Mouse (Mus musculus): ENCODE measurements at regions not wholly inside any gene's neighbourhood (a gene's known extent, or its start where the extent isn't known, plus 50 kb on each side); places are given as distances from the start of the nearest gene placed in this dataset.

DNA sequence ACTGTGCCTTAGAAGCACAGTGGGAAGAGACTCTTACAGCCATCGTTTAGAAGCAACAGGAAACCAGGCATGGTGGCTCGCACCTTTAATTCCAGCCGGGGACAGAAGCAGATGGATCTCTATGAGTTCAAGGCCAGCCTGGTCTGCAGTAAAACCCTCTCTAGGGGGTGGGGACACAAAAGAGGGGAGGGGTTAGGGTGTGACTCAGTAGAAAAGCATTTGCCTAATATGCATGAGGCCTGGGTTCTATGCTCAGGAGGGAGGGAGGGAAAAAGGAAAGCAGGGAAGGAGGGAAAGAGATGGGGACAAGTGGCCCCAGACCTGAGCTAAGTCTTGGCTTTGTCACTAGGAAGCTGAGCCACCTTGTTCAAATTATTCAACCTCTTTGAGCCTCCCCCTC, 81.2 kb downstream of the Mrm1 start:
- H3K36me3 ChIP-seq (ENCODE audit: control insufficient read depth, insufficient read depth, low read length), result no peaks in the 10 kb centered on the region
- H3K27me3 ChIP-seq (ENCODE audit: control insufficient read depth, insufficient read depth, low read length), result no peaks in the 10 kb centered on the region
- no peak for TF ChIP-seq EP300 (IDR thresholded peaks at IDR 0.05; ENCODE audit: insufficient read depth, low read depth, low read length)
- 48% methylated on average over 3 of the region's 3 CpGs for WGBS
- no peak overlapping the region for H3K4me3 ChIP-seq
- no peak overlapping the region for H3K27ac ChIP-seq
- no peaks in the 10 kb centered on the region for H3K4me1 ChIP-seq (ENCODE audit: control insufficient read depth, insufficient read depth, low read length)
- H3K9ac ChIP-seq (ENCODE audit: low read depth, low read length), result no peak overlapping the region
- H3K79me2 ChIP-seq (replicated peaks; ENCODE audit: control insufficient read depth, insufficient read depth, low read length), result no peaks in the 10 kb centered on the region
- intact Hi-C loops (cut with DNase I), result no loop called here
- no peak for DNase-seq

- Histone ChIP-seq H3K9ac (ENCODE audit: low read depth, low read length) (no peak overlapping the region), H3K36me3 (ENCODE audit: control insufficient read depth, insufficient read depth, low read length) (no peaks in the 10 kb centered on the region), H3K79me2 (replicated peaks; ENCODE audit: control insufficient read depth, insufficient read depth, low read length) (no peaks in the 10 kb centered on the region), H3K27me3 (ENCODE audit: control insufficient read depth, insufficient read depth, low read length) (no peaks in the 10 kb centered on the region), H3K27ac (no peak overlapping the region), H3K4me1 (ENCODE audit: control insufficient read depth, insufficient read depth, low read length) (no peaks in the 10 kb centered on the region), H3K4me3 (no peak overlapping the region)
- TF ChIP-seq EP300 (IDR thresholded peaks at IDR 0.05; ENCODE audit: insufficient read depth, low read depth, low read length), result no peak
- no peak for TF ChIP-seq POLR2A (IDR thresholded peaks at IDR 0.05; ENCODE audit: insufficient read depth, low read depth, low read length)
- no peak for TF ChIP-seq CTCF (IDR thresholded peaks at IDR 0.05)
- intact Hi-C loops (cut with DNase I), result no loop called here
- DNase-seq, result no peak
- WGBS, result 69% methylated on average over 6 of the region's 6 CpGs
Observed at GRCm38 (mm10) chr11:84731890-84732289, 87.4 kb downstream of the Mrm1 start.

GRCm38 (mm10) chr11:84730218-84730617, 89.1 kb downstream of the Mrm1 start:
- intact Hi-C loops (cut with DNase I), result no loop called here
- WGBS, result 30% methylated on average over 8 of the region's 8 CpGs
- no peak for DNase-seq

GRCm38 (mm10) chr11:84729189-84729588, 90.1 kb downstream of the Mrm1 start:
- WGBS, result 13% methylated on average over 2 of the region's 2 CpGs
- intact Hi-C loops (cut with DNase I), result no loop called here
- peak in 1 of 2 experiments; percentile 26 for DNase-seq
- no peaks in the 10 kb centered on the region for H3K79me2 ChIP-seq (replicated peaks; ENCODE audit: control insufficient read depth, insufficient read depth, low read length)
- no peak overlapping the region for H3K9ac ChIP-seq (ENCODE audit: low read depth, low read length)
- no peaks in the 10 kb centered on the region for H3K36me3 ChIP-seq (ENCODE audit: control insufficient read depth, insufficient read depth, low read length)
- H3K4me1 ChIP-seq (ENCODE audit: control insufficient read depth, insufficient read depth, low read length), result no peaks in the 10 kb centered on the region
- no peak overlapping the region for H3K4me3 ChIP-seq
- H3K27me3 ChIP-seq (ENCODE audit: control insufficient read depth, insufficient read depth, low read length), result no peaks in the 10 kb centered on the region
- no peak for TF ChIP-seq EP300 (IDR thresholded peaks at IDR 0.05; ENCODE audit: insufficient read depth, low read depth, low read length)
- TF ChIP-seq POLR2A (IDR thresholded peaks at IDR 0.05; ENCODE audit: insufficient read depth, low read depth, low read length), result no peak
- no peak for TF ChIP-seq CTCF (IDR thresholded peaks at IDR 0.05)
- H3K27ac ChIP-seq, result no peak overlapping the region

More at GRCm38 (mm10) chr11:84730218-84730617, 89.1 kb downstream of the Mrm1 start:
- Histone ChIP-seq H3K36me3 (ENCODE audit: control insufficient read depth, insufficient read depth, low read length) (no peaks in the 10 kb centered on the region), H3K27ac (no peak overlapping the region), H3K4me3 (no peak overlapping the region), H3K4me1 (ENCODE audit: control insufficient read depth, insufficient read depth, low read length) (no peaks in the 10 kb centered on the region), H3K79me2 (replicated peaks; ENCODE audit: control insufficient read depth, insufficient read depth, low read length) (no peaks in the 10 kb centered on the region), H3K9ac (ENCODE audit: low read depth, low read length) (no peak overlapping the region), H3K27me3 (ENCODE audit: control insufficient read depth, insufficient read depth, low read length) (no peaks in the 10 kb centered on the region)
- no peak for TF ChIP-seq CTCF (IDR thresholded peaks at IDR 0.05)
- no peak for TF ChIP-seq POLR2A (IDR thresholded peaks at IDR 0.05; ENCODE audit: insufficient read depth, low read depth, low read length)
- TF ChIP-seq EP300 (IDR thresholded peaks at IDR 0.05; ENCODE audit: insufficient read depth, low read depth, low read length), result no peak

DNA sequence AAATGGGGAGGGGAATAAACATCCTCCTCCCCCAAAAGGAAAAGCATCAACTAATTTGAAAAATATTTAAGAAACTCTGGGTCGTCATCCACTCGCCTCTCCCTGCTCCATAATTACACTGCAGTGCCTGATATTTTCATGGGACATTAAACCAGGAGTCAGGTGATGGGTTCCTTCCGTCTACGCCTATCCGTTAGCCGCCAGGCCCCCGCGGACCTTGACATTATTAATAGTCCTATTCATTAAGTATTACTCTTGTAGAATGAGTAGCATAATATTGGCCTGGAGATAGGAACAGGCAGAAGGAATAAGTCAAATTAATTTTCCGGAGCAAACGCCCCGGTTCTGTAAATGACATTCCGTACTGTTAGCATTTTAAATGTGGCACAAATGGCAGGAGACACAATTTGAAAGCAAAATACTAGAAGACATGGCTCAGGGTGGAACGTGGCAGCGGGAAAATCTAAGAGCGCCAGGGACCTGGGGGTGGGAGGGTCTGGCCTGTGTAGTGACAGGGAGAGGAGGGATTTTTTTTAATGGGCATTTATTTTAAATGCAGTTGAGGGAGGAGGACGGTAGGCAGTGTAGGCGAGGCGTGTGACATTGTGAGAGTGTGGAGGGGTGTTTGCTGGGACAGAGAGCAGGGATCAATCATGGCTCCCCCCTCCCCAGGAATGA, 93.2 kb downstream of the Mrm1 start:
- Histone ChIP-seq H3K36me3 (ENCODE audit: control insufficient read depth, insufficient read depth, low read length) (no peaks in the 10 kb centered on the region), H3K4me3 (no peak overlapping the region), H3K4me1 (ENCODE audit: control insufficient read depth, insufficient read depth, low read length) (no peaks in the 10 kb centered on the region), H3K9ac (ENCODE audit: low read depth, low read length) (no peak overlapping the region), H3K79me2 (replicated peaks; ENCODE audit: control insufficient read depth, insufficient read depth, low read length) (no peaks in the 10 kb centered on the region), H3K27ac (no peak overlapping the region), H3K27me3 (ENCODE audit: control insufficient read depth, insufficient read depth, low read length) (no peaks in the 10 kb centered on the region)
- no peak for DNase-seq
- 73% methylated on average over 18 of the region's 18 CpGs for WGBS
- no peak for TF ChIP-seq EP300 (IDR thresholded peaks at IDR 0.05; ENCODE audit: insufficient read depth, low read depth, low read length)
- no peak for TF ChIP-seq CTCF (IDR thresholded peaks at IDR 0.05)
- no peak for TF ChIP-seq POLR2A (IDR thresholded peaks at IDR 0.05; ENCODE audit: insufficient read depth, low read depth, low read length)
- intact Hi-C loops (cut with DNase I), result no loop called here

DNA sequence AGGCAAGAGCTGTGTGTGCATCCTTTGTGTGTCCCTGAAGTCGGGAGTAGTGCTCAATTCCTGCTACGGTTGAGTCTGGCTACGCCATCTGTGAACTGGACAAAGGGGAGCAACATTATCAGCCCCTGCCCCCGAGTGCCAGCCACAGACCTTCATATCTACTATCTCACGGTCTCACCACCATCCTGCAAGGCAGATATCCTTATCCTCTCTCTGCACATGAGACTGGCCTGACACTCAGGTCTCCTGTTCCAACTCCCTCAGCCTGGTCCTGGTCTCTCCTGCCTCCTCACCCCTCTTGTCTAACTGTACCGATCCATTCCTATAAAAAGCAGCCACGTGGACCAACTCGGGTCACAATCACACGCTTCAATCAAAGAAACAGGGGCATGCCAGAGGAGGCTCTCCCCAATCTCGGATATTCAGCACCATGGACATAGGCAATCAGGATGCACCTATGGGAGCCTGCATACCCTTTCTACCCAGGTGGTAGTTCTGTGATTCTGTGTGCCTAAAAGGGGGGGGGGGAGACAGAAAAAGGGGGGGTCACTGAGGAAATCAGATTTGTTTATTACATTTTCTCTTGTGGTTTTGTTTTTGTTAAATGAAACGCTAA, 94.0 kb downstream of the Mrm1 start:
- no peak overlapping the region for H3K4me3 ChIP-seq
- no peak overlapping the region for H3K9ac ChIP-seq (ENCODE audit: low read depth, low read length)
- 41% methylated on average over 11 of the region's 11 CpGs for WGBS
- no peaks in the 10 kb centered on the region for H3K27me3 ChIP-seq (ENCODE audit: control insufficient read depth, insufficient read depth, low read length)
- no peak for DNase-seq
- TF ChIP-seq EP300 (IDR thresholded peaks at IDR 0.05; ENCODE audit: insufficient read depth, low read depth, low read length), result no peak
- TF ChIP-seq CTCF (IDR thresholded peaks at IDR 0.05), result no peak
- no peak for TF ChIP-seq POLR2A (IDR thresholded peaks at IDR 0.05; ENCODE audit: insufficient read depth, low read depth, low read length)
- intact Hi-C loops (cut with DNase I), result no loop called here
- H3K27ac ChIP-seq, result no peak overlapping the region
- no peaks in the 10 kb centered on the region for H3K79me2 ChIP-seq (replicated peaks; ENCODE audit: control insufficient read depth, insufficient read depth, low read length)
- no peaks in the 10 kb centered on the region for H3K4me1 ChIP-seq (ENCODE audit: control insufficient read depth, insufficient read depth, low read length)
- no peaks in the 10 kb centered on the region for H3K36me3 ChIP-seq (ENCODE audit: control insufficient read depth, insufficient read depth, low read length)

Data from heart, adult 2 months (tissue).